Mouse (Mus musculus) ES-E14 (cell line): ENCODE results near the gene Cox19.

Experiments used
- CHD2 ChIP-seq: IDR thresholded peaks from 2 replicates; pipeline ENCODE4 v1.6.1; 2014; ENCODE audit warnings: mild to moderate bottlenecking, low read depth, low read length, inconsistent platforms
- HCFC1 ChIP-seq: IDR thresholded peaks from 2 replicates; pipeline ENCODE4 v1.6.1; 2012; ENCODE audit warnings: low read length, inconsistent platforms, borderline replicate concordance; ENCODE audit not compliant: insufficient read depth

- no peak for TF ChIP-seq HCFC1
- TF ChIP-seq CHD2, result no peak
Measured at GRCm38 (mm10) chr5:139387329-139388194, 36.3 kb upstream of the Cox19 start.
